Comparison of ENCODE assay signal across 22 mouse cellular contexts in the genomic region with DNA sequence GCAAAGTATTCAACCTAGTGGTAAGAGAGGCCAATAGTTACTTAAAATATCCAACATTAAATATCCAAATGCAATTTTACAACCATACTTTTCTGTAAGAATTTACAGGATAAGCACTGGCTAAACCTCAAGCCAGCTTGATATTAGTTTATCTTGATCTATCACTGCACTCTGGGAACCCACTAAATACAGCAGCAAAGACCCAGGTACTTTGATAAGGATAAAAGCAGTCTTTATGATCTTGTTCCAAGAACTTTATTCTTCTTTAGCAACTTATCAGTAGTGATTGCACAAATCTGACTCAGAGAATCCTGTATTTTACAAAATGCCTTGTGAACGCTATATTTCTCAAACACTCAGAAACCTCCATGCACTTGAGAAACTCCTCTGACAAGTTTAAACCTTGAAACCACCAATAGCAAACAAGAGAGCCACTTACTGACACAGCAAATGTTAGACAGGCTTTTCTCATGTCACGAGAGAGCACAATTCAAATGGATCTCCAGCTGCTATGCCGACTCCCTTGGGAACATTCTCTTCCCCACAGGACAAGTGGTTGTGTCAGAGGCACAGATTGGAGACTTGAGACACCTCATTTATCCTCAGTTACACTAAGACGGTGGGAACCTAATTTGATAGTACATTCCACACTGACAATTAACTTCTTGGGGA. TPM values are rescaled to one million over a fixed set of nuclear protein-coding genes. Genes with fewer than 3 reads are reported as not detected.
DNase-seq lines count a peak whose midpoint lies in the region; ATAC-seq and TF ChIP-seq lines count a peak whose summit lies in the region.
"Had no signal": no experiment of that assay in that cellular context is flagged by ENCODE, and none has a peak within 500 bp of the region (broad histone marks: within the 10 kb centered on the region; RNA-seq: fewer than 3 reads in every experiment).

No protein-coding gene starts in this region.

- peak; percentile 24 for DNase-seq in lung, embryonic 14.5 days
- no peak for DNase-seq in lung, postnatal 14 days
- peak; percentile 40 for DNase-seq in ZHBTc4 (ENCODE audit: low read depth, low spot score)
- DNase-seq in skeletal muscle tissue, adult 2 months (ENCODE audit: low read depth, low spot score): peak; percentile 12
- DNase-seq in right cerebral cortex, postnatal 10 days (ENCODE audit: low spot score in 2 of 2): no peak
- DNase-seq in left cerebral cortex, postnatal 25 days (ENCODE audit: low spot score in 2 of 2): no peak
- DNase-seq: adrenal gland, postnatal 25 days; cerebellum, adult 9-10 months; gastrocnemius, postnatal 25 days; heart, postnatal 14 days; kidney, adult 11 months; layer of hippocampus, adult 9-11 months; liver, embryonic 13.5 days; right cerebral cortex, adult 18-20 months; thymus, postnatal 14 days had no signal

- WGBS in lung, embryonic 14.5 days: 14% methylated on average over 4 of the region's 4 CpGs
- 35% methylated on average over 4 of the region's 4 CpGs for WGBS in intestine, embryonic 16.5 days

- TF ChIP-seq CTCF in lung, embryonic 14.5 days (IDR thresholded peaks at IDR 0.05; ENCODE audit: low read depth): no peak

- H3K36me3 ChIP-seq in lung, embryonic 14.5 days (ENCODE audit: insufficient read depth): 0 out of 2 replicates have a peak, but pooled peaks cover 2% of the 10 kb centered on the region
- H3K36me3 ChIP-seq in intestine, embryonic 16.5 days (ENCODE audit: control insufficient read depth, insufficient read depth, low read length): no peaks in the 10 kb centered on the region
- H3K36me3 ChIP-seq: heart, embryonic 13.5 days; liver, embryonic 13.5 days had no signal

- ATAC-seq in lung, embryonic 14.5 days (ENCODE audit: insufficient read depth): peak; percentile 53; the same call in 1 of the 2 replicates
- peak; percentile 57 for ATAC-seq in intestine, embryonic 16.5 days
- ATAC-seq: midbrain, embryonic 16.5 days had no signal

- no peaks in the 10 kb centered on the region for H3K4me1 ChIP-seq in lung, embryonic 14.5 days (ENCODE audit: insufficient read depth)
- peaks cover 4% of the 10 kb centered on the region for H3K4me1 ChIP-seq in intestine, embryonic 16.5 days (ENCODE audit: control insufficient read depth, insufficient read depth, low read length)

- no peak overlapping the region for H3K27ac ChIP-seq in lung, embryonic 14.5 days (ENCODE audit: low read depth)
- H3K27ac ChIP-seq in intestine, embryonic 16.5 days (ENCODE audit: low read length): no peak overlapping the region
- H3K27ac ChIP-seq: heart, embryonic 13.5 days; liver, embryonic 13.5 days; macrophage; midbrain, embryonic 10.5 days; neural tube, embryonic 13.5 days had no signal

- intact Hi-C loops in left cerebral cortex, postnatal 25 days (cut with DNase I): no loop called here

- no peak overlapping the region for H3K9ac ChIP-seq in lung, embryonic 14.5 days
- no peak overlapping the region for H3K9ac ChIP-seq in intestine, embryonic 16.5 days (ENCODE audit: low read depth, low read length)
- H3K9ac ChIP-seq: heart, embryonic 13.5 days; liver, embryonic 13.5 days; neural tube, embryonic 13.5 days had no signal

- H3K9me3 ChIP-seq in lung, embryonic 14.5 days (ENCODE audit: low read depth, low read length): no peaks in the 10 kb centered on the region
- no peaks in the 10 kb centered on the region for H3K9me3 ChIP-seq in intestine, embryonic 16.5 days (ENCODE audit: control insufficient read depth, low read length)
- H3K9me3 ChIP-seq: heart, embryonic 13.5 days; liver, embryonic 13.5 days; midbrain, embryonic 10.5 days; neural tube, embryonic 13.5 days had no signal

- H3K4me3 ChIP-seq in lung, embryonic 14.5 days (ENCODE audit: low read depth, low read length): no peak overlapping the region
- no peak overlapping the region for H3K4me3 ChIP-seq in intestine, embryonic 16.5 days (ENCODE audit: low read length)
- H3K4me3 ChIP-seq: heart, embryonic 13.5 days; liver, embryonic 13.5 days; midbrain, embryonic 10.5 days; myocyte; neural tube, embryonic 13.5 days had no signal

- H3K4me2 ChIP-seq in lung, embryonic 14.5 days: no peak overlapping the region
- no peak overlapping the region for H3K4me2 ChIP-seq in intestine, embryonic 16.5 days (ENCODE audit: low read depth, low read length)
- H3K4me2 ChIP-seq: heart, embryonic 13.5 days; liver, embryonic 13.5 days; neural tube, embryonic 13.5 days had no signal

- H3K27me3 ChIP-seq in lung, embryonic 14.5 days (ENCODE audit: insufficient read depth, low read length): no peaks in the 10 kb centered on the region
- H3K27me3 ChIP-seq in intestine, embryonic 16.5 days (replicated peaks; ENCODE audit: control insufficient read depth, insufficient read depth, low read length): no peaks in the 10 kb centered on the region
- H3K27me3 ChIP-seq: liver, embryonic 13.5 days; neural tube, embryonic 13.5 days had no signal

RNA-seq across cellular contexts. Expression of gene Tle1, which starts 50.1 kb away (rescaled TPM):
- polyA plus RNA-seq in lung, embryonic 14.5 days (2014; fragmentation: Nextera tagmentation; extraction: Ambion mirVana): 24.1 and 25.1 TPM in 2 replicates
- 12.5 and 14.0 TPM in 2 replicates for polyA plus RNA-seq in intestine, embryonic 16.5 days (2015; fragmentation: Nextera tagmentation; extraction: Ambion mirVana)
- 10 to 100 TPM; 38.6 to 53.1 TPM for total RNA-seq in left cerebral cortex, postnatal 25 days (2021)

Comparison
In these comparisons a context has a peak if more than half of its experiments do, and no peak if none do; other contexts are left out.
1. DNase-seq: peak in lung, embryonic 14.5 days (single experiment), ZHBTc4 (single experiment) and skeletal muscle tissue, adult 2 months (single experiment); none in lung, postnatal 14 days (single experiment), right cerebral cortex, postnatal 10 days (0 of 2) and left cerebral cortex, postnatal 25 days (0 of 2).